Mouse (Mus musculus): ENCODE measurements around the gene Gm45233. TPM values are rescaled to one million over a fixed set of nuclear protein-coding genes. Genes with fewer than 3 reads are reported as not detected.

Gene Gm45233
- polyA plus RNA-seq, 1 experiment from 2014 or later: not detected

GRCm38 (mm10) chr7:43423991-43424625 is 19.8 kb upstream of the Gm45233 start:
- Histone ChIP-seq H3K27ac (ENCODE audit: low read depth, low read length) (no peak overlapping the region), H3K4me1 (ENCODE audit: control insufficient read depth, insufficient read depth, low read length) (no peaks in the 10 kb centered on the region), H3K27me3 (ENCODE audit: control insufficient read depth, insufficient read depth, low read length) (no peaks in the 10 kb centered on the region), H3K4me3 (ENCODE audit: low read depth, low read length) (no peak overlapping the region), H3K9me3 (replicated peaks; ENCODE audit: control insufficient read depth, low read length) (no peaks in the 10 kb centered on the region), H3K36me3 (ENCODE audit: control insufficient read depth, insufficient read depth, low read length) (no peaks in the 10 kb centered on the region), H3K4me2 (no peak overlapping the region), H3K9ac (ENCODE audit: low read depth, low read length) (no peak overlapping the region)
- ATAC-seq (replicated peaks; ENCODE audit: insufficient number of reproducible peaks, low FRiP score, low TSS enrichment): no peak
- 54% methylated on average over 3 of the region's 3 CpGs for WGBS (ENCODE audit: insufficient replicate concordance)

DNA sequence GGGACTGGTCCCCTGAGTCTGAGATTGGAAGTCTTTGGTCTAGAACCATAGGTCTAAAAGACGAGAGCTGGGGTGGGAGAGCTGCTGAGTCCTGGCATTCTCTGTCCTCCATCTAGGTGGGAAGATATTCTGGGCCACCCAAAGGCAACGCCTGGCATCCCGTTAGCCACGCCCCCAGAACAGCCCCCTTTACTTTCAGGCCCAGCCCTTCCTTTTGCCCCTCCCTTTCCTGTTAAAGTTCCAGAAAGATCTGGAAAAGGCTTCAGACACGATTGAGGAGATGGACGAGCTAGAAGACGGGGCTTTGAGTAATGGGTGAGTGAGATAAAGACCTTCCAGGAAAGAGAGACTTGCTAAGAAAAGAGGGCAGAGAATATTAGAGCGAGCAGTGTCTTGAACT is 16.5 kb upstream of the Gm45233 start, which contains the start of gene Lim2:
Lim2 (plus strand) TSS at position 265 of the 400 bp plus-strand sequence.
- Histone ChIP-seq H3K36me3 (ENCODE audit: control insufficient read depth, insufficient read depth, low read length) (no peaks in the 10 kb centered on the region), H3K27ac (ENCODE audit: low read depth, low read length) (no peak within 1 kb of the TSS), H3K4me3 (ENCODE audit: low read depth, low read length) (no peak within 1 kb of the TSS), H3K27me3 (ENCODE audit: control insufficient read depth, insufficient read depth, low read length) (no peaks in the 10 kb centered on the region), H3K9ac (ENCODE audit: low read depth, low read length) (no peak within 1 kb of the TSS), H3K9me3 (replicated peaks; ENCODE audit: control insufficient read depth, low read length) (no peaks in the 10 kb centered on the region), H3K4me2 (no peak within 1 kb of the TSS), H3K4me1 (ENCODE audit: control insufficient read depth, insufficient read depth, low read length) (no peaks in the 10 kb centered on the region)
- WGBS (ENCODE audit: insufficient replicate concordance): 74% methylated on average over 8 of the region's 8 CpGs
- ATAC-seq (replicated peaks; ENCODE audit: insufficient number of reproducible peaks, low FRiP score, low TSS enrichment): no peak

- Histone ChIP-seq H3K36me3 (ENCODE audit: control insufficient read depth, insufficient read depth, low read length) (no peaks in the 10 kb centered on the region), H3K27ac (ENCODE audit: low read depth, low read length) (no peak overlapping the region), H3K4me3 (ENCODE audit: low read depth, low read length) (no peak overlapping the region), H3K9me3 (replicated peaks; ENCODE audit: control insufficient read depth, low read length) (no peaks in the 10 kb centered on the region), H3K27me3 (ENCODE audit: control insufficient read depth, insufficient read depth, low read length) (no peaks in the 10 kb centered on the region), H3K9ac (ENCODE audit: low read depth, low read length) (no peak overlapping the region), H3K4me2 (no peak overlapping the region), H3K4me1 (ENCODE audit: control insufficient read depth, insufficient read depth, low read length) (no peaks in the 10 kb centered on the region)
- 32% methylated on average over 4 of the region's 4 CpGs for WGBS (ENCODE audit: insufficient replicate concordance)
- no peak for ATAC-seq (replicated peaks; ENCODE audit: insufficient number of reproducible peaks, low FRiP score, low TSS enrichment)
Observed at GRCm38 (mm10) chr7:43429500-43429899, 14.4 kb upstream of the Gm45233 start.

DNA sequence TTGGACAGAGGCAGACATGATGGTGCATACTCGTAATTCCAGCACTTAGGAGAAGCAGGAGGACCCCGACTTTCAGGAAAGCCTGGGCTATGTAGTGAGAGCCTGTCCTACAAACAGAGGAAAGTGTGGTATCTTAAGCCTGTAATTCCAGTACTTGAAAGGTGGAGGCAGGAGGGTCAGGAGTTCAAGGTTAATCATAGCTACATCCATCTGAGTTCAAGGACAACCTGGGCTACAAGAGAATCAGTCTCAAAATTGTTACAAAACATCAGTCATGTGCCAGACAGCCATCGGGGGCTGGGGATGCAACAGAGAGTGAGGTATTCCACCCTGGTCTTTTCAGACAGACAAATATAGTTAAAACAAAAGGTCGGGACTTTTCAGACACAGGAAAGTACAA is 11.0 kb upstream of the Gm45233 start:
- 63% methylated on average over 4 of the region's 4 CpGs for WGBS (ENCODE audit: insufficient replicate concordance)
- no peak for ATAC-seq (replicated peaks; ENCODE audit: insufficient number of reproducible peaks, low FRiP score, low TSS enrichment)
- Histone ChIP-seq H3K4me3 (ENCODE audit: low read depth, low read length) (no peak overlapping the region), H3K27ac (ENCODE audit: low read depth, low read length) (no peak overlapping the region), H3K36me3 (ENCODE audit: control insufficient read depth, insufficient read depth, low read length) (no peaks in the 10 kb centered on the region), H3K4me1 (ENCODE audit: control insufficient read depth, insufficient read depth, low read length) (no peaks in the 10 kb centered on the region), H3K27me3 (ENCODE audit: control insufficient read depth, insufficient read depth, low read length) (no peaks in the 10 kb centered on the region; the same call in 1 of the 2 replicates), H3K9me3 (replicated peaks; ENCODE audit: control insufficient read depth, low read length) (no peaks in the 10 kb centered on the region), H3K9ac (ENCODE audit: low read depth, low read length) (no peak overlapping the region), H3K4me2 (no peak overlapping the region)

DNA sequence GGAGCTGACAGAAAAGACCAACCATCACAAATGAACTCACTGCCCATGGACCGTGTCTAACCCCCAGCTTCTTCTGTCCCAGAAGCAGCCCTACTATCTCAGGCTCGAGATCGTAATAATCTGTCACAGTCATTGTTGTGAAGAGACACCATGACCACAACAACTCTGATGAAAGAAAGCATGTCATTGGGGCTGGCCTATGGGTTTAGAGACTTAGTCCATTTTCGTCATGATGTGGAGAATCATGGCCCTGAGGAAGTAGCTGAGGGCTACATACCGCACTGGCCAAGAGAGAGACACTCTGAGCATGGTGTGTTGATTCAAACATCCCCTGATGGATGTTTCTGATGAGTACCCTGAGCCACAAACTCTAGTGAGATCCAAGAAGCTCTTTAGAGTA is 9.3 kb upstream of the Gm45233 start:
- H3K4me2 ChIP-seq: no peak overlapping the region
- no peaks in the 10 kb centered on the region for H3K4me1 ChIP-seq (ENCODE audit: control insufficient read depth, insufficient read depth, low read length)
- WGBS (ENCODE audit: insufficient replicate concordance): 85% methylated on average over 5 of the region's 5 CpGs
- peaks cover 2% of the 10 kb centered on the region; the same call in 1 of the 2 replicates for H3K27me3 ChIP-seq (ENCODE audit: control insufficient read depth, insufficient read depth, low read length)
- H3K9ac ChIP-seq (ENCODE audit: low read depth, low read length): no peak overlapping the region
- H3K4me3 ChIP-seq (ENCODE audit: low read depth, low read length): no peak overlapping the region
- H3K27ac ChIP-seq (ENCODE audit: low read depth, low read length): no peak overlapping the region
- H3K9me3 ChIP-seq (replicated peaks; ENCODE audit: control insufficient read depth, low read length): no peaks in the 10 kb centered on the region
- no peaks in the 10 kb centered on the region for H3K36me3 ChIP-seq (ENCODE audit: control insufficient read depth, insufficient read depth, low read length)
- no peak for ATAC-seq (replicated peaks; ENCODE audit: insufficient number of reproducible peaks, low FRiP score, low TSS enrichment)

DNA sequence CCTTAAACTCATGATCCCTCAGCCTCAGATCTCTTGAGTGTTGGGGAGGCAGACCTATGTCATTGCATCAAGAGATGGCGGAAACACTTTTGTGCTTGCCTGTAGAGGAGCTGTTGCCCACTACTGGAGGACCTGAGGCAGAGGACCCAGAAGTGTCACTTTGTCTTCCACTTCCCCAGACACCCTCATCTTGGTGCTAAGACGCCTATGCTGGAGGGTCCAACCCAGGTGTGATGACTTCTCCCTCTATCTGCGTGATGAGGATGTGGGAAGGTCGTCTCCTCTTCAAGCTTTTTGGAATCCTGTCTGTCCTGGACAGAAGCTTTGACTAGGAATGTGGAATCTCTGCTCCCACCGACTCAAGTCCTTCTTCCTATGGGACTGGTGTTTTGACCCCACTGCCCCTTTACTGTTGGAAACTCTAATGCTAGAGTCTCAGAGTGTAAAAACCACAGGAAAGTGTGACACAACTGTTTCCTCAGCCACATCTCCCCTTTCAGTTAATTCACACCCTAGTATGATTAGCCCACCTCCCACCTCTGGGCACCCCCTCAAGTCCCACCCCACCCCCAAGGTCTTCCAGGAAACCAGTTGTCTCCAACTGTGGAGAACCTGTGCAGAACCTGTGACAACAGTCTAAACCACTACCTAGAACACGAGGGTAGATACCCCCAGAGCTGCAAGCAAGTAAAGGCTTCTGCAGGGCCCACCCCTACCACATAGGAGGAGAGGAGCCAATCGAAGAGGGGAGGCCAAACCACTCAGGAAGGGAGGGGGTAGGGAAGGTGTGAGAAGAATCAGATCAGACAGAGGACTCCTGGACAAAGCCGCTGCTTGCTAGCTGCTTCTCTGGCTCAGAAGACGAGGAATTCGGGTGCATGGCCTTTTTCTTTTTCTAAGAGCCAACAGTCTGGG is 7.3 kb upstream of the Gm45233 start, which contains the start of gene Nkg7:
Nkg7 (plus strand) TSS at position 733 of the 915 bp plus-strand sequence.
- no peaks in the 10 kb centered on the region for H3K4me1 ChIP-seq (ENCODE audit: control insufficient read depth, insufficient read depth, low read length)
- 64% methylated on average over 10 of the region's 10 CpGs for WGBS (ENCODE audit: insufficient replicate concordance)
- H3K27me3 ChIP-seq (ENCODE audit: control insufficient read depth, insufficient read depth, low read length): peaks cover 2% of the 10 kb centered on the region; the same call in 1 of the 2 replicates
- no peak for ATAC-seq (replicated peaks; ENCODE audit: insufficient number of reproducible peaks, low FRiP score, low TSS enrichment)
- no peak within 1 kb of the TSS for H3K9ac ChIP-seq (ENCODE audit: low read depth, low read length)
- no peak within 1 kb of the TSS for H3K4me2 ChIP-seq
- H3K36me3 ChIP-seq (ENCODE audit: control insufficient read depth, insufficient read depth, low read length): no peaks in the 10 kb centered on the region
- H3K27ac ChIP-seq (ENCODE audit: low read depth, low read length): no peak within 1 kb of the TSS
- H3K9me3 ChIP-seq (replicated peaks; ENCODE audit: control insufficient read depth, low read length): no peaks in the 10 kb centered on the region
- no peak within 1 kb of the TSS for H3K4me3 ChIP-seq (ENCODE audit: low read depth, low read length)

DNA sequence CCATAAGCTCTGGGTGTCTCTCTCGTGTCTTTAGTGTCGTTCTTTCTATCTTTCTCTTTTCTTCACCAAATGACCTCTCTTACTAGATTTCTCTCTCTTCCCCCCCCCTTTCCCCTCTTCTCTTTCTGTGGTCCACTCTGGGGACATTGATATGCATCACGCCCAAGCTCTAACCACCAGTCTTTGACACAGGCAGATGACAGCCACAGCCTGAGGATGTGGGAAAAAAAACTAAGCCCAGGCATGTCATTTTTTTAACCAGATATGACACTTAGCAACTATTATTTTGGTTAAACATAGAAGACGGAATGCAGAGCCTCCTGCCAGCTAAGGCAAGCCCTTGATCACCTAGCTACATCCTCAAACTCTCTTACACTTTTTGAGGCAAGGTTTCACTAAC is 5.3 kb upstream of the Gm45233 start:
- ATAC-seq (replicated peaks; ENCODE audit: insufficient number of reproducible peaks, low FRiP score, low TSS enrichment): no peak
- Histone ChIP-seq H3K4me3 (ENCODE audit: low read depth, low read length) (no peak overlapping the region), H3K4me2 (no peak overlapping the region), H3K27me3 (ENCODE audit: control insufficient read depth, insufficient read depth, low read length) (peaks cover 2% of the 10 kb centered on the region; the same call in 1 of the 2 replicates), H3K9ac (ENCODE audit: low read depth, low read length) (no peak overlapping the region), H3K27ac (ENCODE audit: low read depth, low read length) (no peak overlapping the region), H3K36me3 (ENCODE audit: control insufficient read depth, insufficient read depth, low read length) (no peaks in the 10 kb centered on the region), H3K9me3 (replicated peaks; ENCODE audit: control insufficient read depth, low read length) (no peaks in the 10 kb centered on the region), H3K4me1 (ENCODE audit: control insufficient read depth, insufficient read depth, low read length) (peaks cover 6% of the 10 kb centered on the region)
- WGBS (ENCODE audit: insufficient replicate concordance): 72% methylated on average over 4 of the region's 4 CpGs

- Histone ChIP-seq H3K4me3 (ENCODE audit: low read depth, low read length) (no peak within 1 kb of the TSS), H3K27ac (ENCODE audit: low read depth, low read length) (no peak within 1 kb of the TSS), H3K27me3 (ENCODE audit: control insufficient read depth, insufficient read depth, low read length) (peaks cover 2% of the 10 kb centered on the region; the same call in 1 of the 2 replicates), H3K36me3 (ENCODE audit: control insufficient read depth, insufficient read depth, low read length) (no peaks in the 10 kb centered on the region), H3K4me2 (no peak within 1 kb of the TSS), H3K4me1 (ENCODE audit: control insufficient read depth, insufficient read depth, low read length) (peaks cover 15% of the 10 kb centered on the region), H3K9ac (ENCODE audit: low read depth, low read length) (no peak within 1 kb of the TSS), H3K9me3 (replicated peaks; ENCODE audit: control insufficient read depth, low read length) (no peaks in the 10 kb centered on the region)
- WGBS (ENCODE audit: insufficient replicate concordance): 76% methylated on average over 6 of the region's 6 CpGs
- no peak for ATAC-seq (replicated peaks; ENCODE audit: insufficient number of reproducible peaks, low FRiP score, low TSS enrichment)
Observed at GRCm38 (mm10) chr7:43440482-43440881, 3.4 kb upstream of the Gm45233 start, which contains the start of gene Cldnd2. TSS of gene Cldnd2 (plus strand) at chr7:43440782.
